Comparison of ENCODE assay signal across 16 mouse cellular contexts in the genomic region with DNA sequence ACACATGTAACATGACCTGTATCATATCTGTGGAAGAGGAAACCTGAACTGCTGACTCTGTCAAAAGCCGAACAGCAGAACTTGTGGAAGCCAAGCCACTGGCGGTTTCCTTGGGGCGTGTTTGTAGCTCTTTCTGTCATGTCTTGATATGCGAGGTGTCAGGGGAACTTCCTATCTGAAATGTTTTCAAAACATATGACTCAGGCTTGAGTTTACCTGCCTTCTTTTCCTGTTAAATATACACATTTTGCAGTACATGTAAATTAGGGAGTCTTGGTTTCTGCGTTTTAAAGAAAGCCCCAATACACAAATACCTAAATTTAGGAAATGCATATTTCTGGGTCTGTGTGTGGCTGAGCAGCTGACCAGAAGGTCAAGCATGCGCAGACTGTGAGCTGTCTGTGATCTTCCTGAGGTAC. TPM values are rescaled to one million over a fixed set of nuclear protein-coding genes. Genes with fewer than 3 reads are reported as not detected.
DNase-seq lines count a peak whose midpoint lies in the region; ATAC-seq and TF ChIP-seq lines count a peak whose summit lies in the region.
"Had no signal": no experiment of that assay in that cellular context is flagged by ENCODE, and none has a peak within 500 bp of the region (broad histone marks: within the 10 kb centered on the region; RNA-seq: fewer than 3 reads in every experiment).

No protein-coding gene starts in this region.

- no peak overlapping the region for H3K4me2 ChIP-seq in midbrain, embryonic 15.5 days
- H3K4me2 ChIP-seq: liver, embryonic 12.5 days; midbrain, embryonic 12.5 days; neural tube, embryonic 13.5 days had no signal

- H3K36me3 ChIP-seq in heart, embryonic 10.5 days, result no peaks in the 10 kb centered on the region
- H3K36me3 ChIP-seq in thymus, adult 2 months (ENCODE audit: control insufficient read depth, insufficient read depth, low read length), result no peaks in the 10 kb centered on the region
- no peaks in the 10 kb centered on the region for H3K36me3 ChIP-seq in midbrain, embryonic 15.5 days (replicated peaks)
- H3K36me3 ChIP-seq: liver, embryonic 12.5 days; midbrain, embryonic 12.5 days; neural tube, embryonic 13.5 days had no signal

- no peak overlapping the region for H3K9ac ChIP-seq in midbrain, embryonic 15.5 days
- H3K9ac ChIP-seq: liver, embryonic 12.5 days; midbrain, embryonic 12.5 days; neural tube, embryonic 13.5 days had no signal

- no peak overlapping the region for H3K27ac ChIP-seq in heart, embryonic 10.5 days
- 0 out of 2 replicates have a peak overlapping the region, but pooled peaks have one; percentile 33 for H3K27ac ChIP-seq in thymus, adult 2 months (ENCODE audit: control insufficient read depth, insufficient read depth, low read length)
- H3K27ac ChIP-seq in midbrain, embryonic 15.5 days, result no peak overlapping the region
- H3K27ac ChIP-seq: liver, embryonic 12.5 days; midbrain, embryonic 12.5 days; neural tube, embryonic 13.5 days had no signal

- peak; percentile 82 for ATAC-seq in inflammation-experienced regulatory T-cells, adult 6 months
- no peak for ATAC-seq in midbrain, embryonic 15.5 days (replicated peaks)
- ATAC-seq: liver, embryonic 12.5 days had no signal

- H3K27me3 ChIP-seq in heart, embryonic 10.5 days (ENCODE audit: insufficient read depth, poor library complexity, severe bottlenecking), result no peaks in the 10 kb centered on the region
- no peaks in the 10 kb centered on the region for H3K27me3 ChIP-seq in thymus, adult 2 months (ENCODE audit: control insufficient read depth, insufficient read depth, low read length)
- H3K27me3 ChIP-seq in midbrain, embryonic 15.5 days (replicated peaks), result no peaks in the 10 kb centered on the region
- H3K27me3 ChIP-seq: liver, embryonic 12.5 days; midbrain, embryonic 12.5 days; neural tube, embryonic 13.5 days had no signal

- H3K9me3 ChIP-seq in heart, embryonic 10.5 days, result no peaks in the 10 kb centered on the region
- H3K9me3 ChIP-seq in midbrain, embryonic 15.5 days, result no peaks in the 10 kb centered on the region
- H3K9me3 ChIP-seq: liver, embryonic 12.5 days; midbrain, embryonic 12.5 days; neural tube, embryonic 13.5 days had no signal

- peak; percentile 88 for DNase-seq in heart, adult 11 months
- DNase-seq in heart, embryonic 10.5 days (ENCODE audit: low spot score), result no peak
- peak; percentile 61 to 72 for DNase-seq in CD8-positive naive resting alpha-beta T cell, adult 2 months (ENCODE audit: low read depth in 2 of 2, low spot score in 2 of 2)
- peak; percentile 41 for DNase-seq in thymus, adult 2 months
- no peak for DNase-seq in urinary bladder, adult 2 months (ENCODE audit: low spot score)
- no peak for DNase-seq in urinary bladder, postnatal 10 days (ENCODE audit: low spot score)
- DNase-seq: cerebellum, adult 11-12 months; gastrocnemius, postnatal 14 days; kidney, adult 11 months had no signal

- 77% methylated on average over 6 of the region's 6 CpGs for WGBS in heart, embryonic 10.5 days
- WGBS in thymus, adult 2 months, result 18% methylated on average over 6 of the region's 6 CpGs
- WGBS in midbrain, embryonic 15.5 days, result 91% methylated on average over 6 of the region's 6 CpGs

- no peak for TF ChIP-seq POLR2A in thymus, adult 2 months (IDR thresholded peaks at IDR 0.05; ENCODE audit: control insufficient read depth, extremely low read depth, insufficient read depth, low read length, poor library complexity)

- H3K4me1 ChIP-seq in heart, embryonic 10.5 days, result no peaks in the 10 kb centered on the region
- H3K4me1 ChIP-seq in thymus, adult 2 months (replicated peaks; ENCODE audit: control insufficient read depth, insufficient read depth, low read length), result peaks cover 15% of the 10 kb centered on the region
- no peaks in the 10 kb centered on the region for H3K4me1 ChIP-seq in midbrain, embryonic 15.5 days
- H3K4me1 ChIP-seq: liver, embryonic 12.5 days; midbrain, embryonic 12.5 days; neural tube, embryonic 13.5 days had no signal

- no peak overlapping the region for H3K4me3 ChIP-seq in heart, embryonic 10.5 days
- H3K4me3 ChIP-seq in thymus, adult 2 months (ENCODE audit: control insufficient read depth, insufficient read depth, low read length), result no peak overlapping the region
- no peak overlapping the region for H3K4me3 ChIP-seq in midbrain, embryonic 15.5 days
- H3K4me3 ChIP-seq: liver, embryonic 12.5 days; midbrain, embryonic 12.5 days; neural tube, embryonic 13.5 days had no signal

- no peak for TF ChIP-seq CTCF in thymus, adult 2 months (IDR thresholded peaks at IDR 0.05; ENCODE audit: borderline replicate concordance, control insufficient read depth, extremely low read depth, insufficient read depth, low read length, poor library complexity)

RNA-seq across cellular contexts. Expression of a gene that starts 14.2 kb away (rescaled TPM):
- polyA plus RNA-seq in heart, embryonic 10.5 days (2016; fragmentation: Nextera tagmentation; extraction: Ambion mirVana), result not detected in 2 replicates
- polyA plus RNA-seq in inflammation-experienced regulatory T-cells, adult 6 months (2017; shearing (Covaris generic)), result 100 to 1,000 TPM in 1 of 3 experiments, 10 to 100 TPM in 2; 81.5 to 155 (median 82.1) TPM
- 2.5 and 2.7 TPM in 2 replicates for polyA plus RNA-seq in thymus, adult 2 months (2012; rRNA removed)
- polyA plus RNA-seq in urinary bladder, adult 2 months (2012; rRNA removed), result 4.3 and 5.3 TPM in 2 replicates
- not detected in 2 replicates for polyA plus RNA-seq in midbrain, embryonic 15.5 days (2015; fragmentation: Nextera tagmentation; extraction: Ambion mirVana)
- polyA plus RNA-seq: hindbrain, embryonic 11.5 days; liver, embryonic 12.5 days; midbrain, embryonic 12.5 days; neural tube, embryonic 13.5 days had no signal

RNA-seq across cellular contexts. Expression of a gene that starts 35.6 kb away (rescaled TPM):
- polyA plus RNA-seq in heart, embryonic 10.5 days (2016; fragmentation: Nextera tagmentation; extraction: Ambion mirVana), result 0.09 and 0.14 TPM in 2 replicates
- polyA plus RNA-seq in inflammation-experienced regulatory T-cells, adult 6 months (2017; shearing (Covaris generic)), result 10 to 100 TPM; 12.6 to 82.7 (median 18.2) TPM
- polyA plus RNA-seq in thymus, adult 2 months (2012; rRNA removed), result 0.40 and 0.67 TPM in 2 replicates
- polyA plus RNA-seq in urinary bladder, adult 2 months (2012; rRNA removed), result 0.98 and 1.0 TPM in 2 replicates
- 0.09 and 0.15 TPM in 2 replicates for polyA plus RNA-seq in midbrain, embryonic 15.5 days (2015; fragmentation: Nextera tagmentation; extraction: Ambion mirVana)
- polyA plus RNA-seq: heart, embryonic 14.5 days had no signal

RNA-seq across cellular contexts. Expression of a gene that starts 50.1 kb away (rescaled TPM):
- 0.05 and 0.06 TPM in 2 replicates for polyA plus RNA-seq in heart, embryonic 10.5 days (2016; fragmentation: Nextera tagmentation; extraction: Ambion mirVana)
- 10 to 100 TPM in 1 of 3 experiments, 1 to 10 TPM in 2; 4.7 to 11.5 (median 8.6) TPM for polyA plus RNA-seq in inflammation-experienced regulatory T-cells, adult 6 months (2017; shearing (Covaris generic))
- 0.29 and 0.46 TPM in 2 replicates for polyA plus RNA-seq in thymus, adult 2 months (2012; rRNA removed)
- 1.6 and 1.8 TPM in 2 replicates for polyA plus RNA-seq in urinary bladder, adult 2 months (2012; rRNA removed)
- polyA plus RNA-seq in midbrain, embryonic 15.5 days (2015; fragmentation: Nextera tagmentation; extraction: Ambion mirVana), result 0.04 and 0.06 TPM in 2 replicates
- polyA plus RNA-seq: midbrain, embryonic 12.5 days; neural tube, embryonic 13.5 days had no signal

Comparison
In these comparisons a context has a peak if more than half of its experiments do, and no peak if none do; other contexts are left out.
1. DNase-seq: peak in heart, adult 11 months (single experiment), CD8-positive naive resting alpha-beta T cell, adult 2 months (2 of 2) and thymus, adult 2 months (single experiment); none in heart, embryonic 10.5 days (single experiment), urinary bladder, adult 2 months (single experiment) and urinary bladder, postnatal 10 days (single experiment).
2. RNA of a gene that starts 14.2 kb away (polyA plus RNA-seq): 81.5 to 155 TPM in inflammation-experienced regulatory T-cells, adult 6 months; 4.3 to 5.3 TPM in urinary bladder, adult 2 months, 2.5 to 2.7 TPM in thymus, adult 2 months, not detected in midbrain, embryonic 15.5 days and not detected in heart, embryonic 10.5 days; every median in the first group is over 10 times any median in the second.